Mouse (Mus musculus): ENCODE results near the gene Calm3.

The Calm3 gene

DNA sequence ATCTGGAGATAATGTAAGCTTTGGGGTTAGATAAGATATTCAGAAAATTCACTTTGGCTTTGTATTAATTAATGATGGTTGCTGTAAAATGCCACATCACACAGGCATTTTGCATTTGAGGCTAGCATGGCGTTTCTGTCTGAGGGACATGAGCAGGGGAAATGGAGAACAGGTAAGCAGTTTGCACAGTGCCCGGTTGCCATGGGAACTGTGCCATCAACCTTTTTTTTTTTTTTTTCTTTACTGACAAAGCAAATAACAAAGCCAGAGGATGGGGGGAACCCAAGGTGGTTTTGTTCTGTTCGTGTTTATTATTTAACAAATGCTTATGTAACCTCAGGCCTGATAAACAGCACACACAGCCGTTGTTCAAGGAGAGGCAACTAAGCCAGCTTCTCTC, 18.9 kb upstream of the Calm3 start:
- in situ Hi-C loops (cut with MboI, MseI), result no loop called here

DNA sequence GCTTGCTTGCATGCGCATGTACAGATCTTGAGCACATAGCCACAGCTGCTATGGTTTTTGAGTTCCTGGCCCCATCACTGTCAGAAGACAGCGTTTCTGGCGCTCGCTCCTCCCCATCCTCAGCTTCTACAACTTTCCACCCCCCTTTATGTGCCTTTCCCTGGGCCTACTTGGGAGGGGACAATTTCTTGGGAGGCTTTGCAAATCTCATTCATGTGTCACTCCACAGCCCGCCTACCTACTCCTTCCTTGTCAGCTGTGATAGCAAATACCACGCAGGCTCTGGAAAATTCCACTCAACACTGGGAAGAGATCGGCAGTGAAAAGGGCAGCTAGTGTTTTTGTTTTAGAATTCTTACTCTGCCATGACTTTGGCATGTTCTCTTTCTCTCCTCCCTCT, 16.4 kb upstream of the Calm3 start:
- in situ Hi-C loops (cut with MboI, MseI), result no loop called here

DNA sequence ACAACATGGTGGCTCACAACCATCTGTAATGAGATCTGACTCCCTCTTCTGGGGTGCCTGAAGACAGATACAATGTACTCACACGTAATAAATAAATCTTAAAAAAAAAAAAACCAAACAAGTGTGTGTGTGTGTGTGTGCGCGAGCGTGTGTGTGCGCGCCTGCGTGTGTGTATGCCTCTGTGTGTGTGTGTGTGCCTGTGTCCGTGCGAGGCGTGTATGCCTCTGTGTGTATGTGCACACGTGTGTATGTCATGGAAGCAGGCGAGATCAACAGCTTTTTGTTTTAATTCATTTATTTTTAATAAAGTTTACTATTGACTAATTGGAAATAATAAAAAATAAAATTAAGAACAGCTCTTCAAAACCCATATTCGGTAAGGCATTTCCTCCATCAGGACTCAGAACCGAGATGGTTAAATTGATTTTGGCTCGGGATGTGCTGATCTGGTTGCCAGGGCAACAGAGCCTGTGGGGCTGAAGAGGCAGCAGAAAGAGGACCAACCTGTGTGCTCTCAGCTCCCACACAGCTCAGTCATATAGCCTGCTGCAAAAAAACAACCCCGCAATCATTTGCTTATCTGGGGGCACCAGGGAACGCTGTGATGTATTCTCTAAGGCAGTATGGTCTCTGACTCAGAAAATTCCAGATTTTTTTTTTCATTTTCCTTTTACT, 14.3 kb upstream of the Calm3 start:
- in situ Hi-C loops (cut with MboI, MseI), result no loop called here

DNA sequence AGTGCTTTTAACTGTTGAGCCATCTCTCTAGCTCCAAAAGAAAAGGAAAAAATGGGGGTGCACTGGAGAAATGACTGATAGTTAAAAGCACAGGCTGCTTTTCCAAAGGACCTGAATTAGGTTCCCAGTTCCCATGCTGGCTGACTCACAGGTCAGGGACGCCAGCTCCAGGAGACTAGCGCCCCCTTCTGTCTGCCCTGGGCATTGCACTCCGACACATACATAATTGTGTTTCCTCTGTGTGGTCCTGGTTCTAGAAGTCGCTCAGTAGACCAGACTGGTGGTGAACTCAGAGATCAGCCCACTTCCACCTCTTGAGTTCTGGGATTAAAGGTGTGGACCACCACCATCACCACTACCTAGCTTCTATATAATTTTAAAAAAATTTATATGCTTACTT, 13.4 kb upstream of the Calm3 start:
- in situ Hi-C loops (cut with MboI, MseI), result no loop called here

DNA sequence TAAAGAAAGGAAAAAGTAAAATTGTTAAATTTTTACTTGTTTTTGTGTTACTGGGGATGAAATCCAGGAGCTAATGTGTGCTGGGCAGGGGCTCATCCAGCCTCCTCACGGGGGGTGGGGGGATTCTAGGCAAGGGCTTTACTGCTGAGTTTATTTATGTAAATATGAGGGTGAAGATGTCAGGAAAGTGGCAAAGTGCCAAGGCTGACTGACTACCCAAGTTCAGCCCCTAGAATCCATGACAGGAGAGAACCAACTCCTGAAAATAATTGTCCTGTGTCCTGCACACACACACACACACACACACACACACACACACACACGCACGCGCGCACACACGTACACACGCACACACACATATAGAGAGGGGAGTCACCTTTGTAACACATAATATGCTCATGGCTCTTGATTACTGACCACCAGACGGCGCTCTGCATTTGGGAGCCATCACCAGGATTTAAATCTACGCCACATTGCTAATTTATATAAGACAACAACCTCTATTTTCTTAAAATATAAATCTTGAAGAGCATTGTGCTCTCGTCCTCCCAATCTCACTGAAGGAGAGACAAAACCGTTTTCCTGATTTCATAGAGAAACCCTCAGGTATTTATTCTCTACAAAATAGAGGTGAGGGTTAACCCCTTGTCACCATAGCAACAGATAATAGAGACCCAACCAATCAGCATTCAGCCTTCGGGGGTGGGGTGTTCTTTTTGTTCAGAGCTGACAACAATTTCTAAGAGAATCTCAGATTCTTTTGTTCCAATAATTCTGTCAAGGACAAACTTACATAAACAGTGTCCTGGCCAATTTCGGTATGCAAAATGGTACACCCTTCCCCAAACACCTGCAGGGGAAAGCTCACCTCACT, 9.0 kb upstream of the Calm3 start:
- in situ Hi-C loops (cut with MboI, MseI), result no loop called here

DNA sequence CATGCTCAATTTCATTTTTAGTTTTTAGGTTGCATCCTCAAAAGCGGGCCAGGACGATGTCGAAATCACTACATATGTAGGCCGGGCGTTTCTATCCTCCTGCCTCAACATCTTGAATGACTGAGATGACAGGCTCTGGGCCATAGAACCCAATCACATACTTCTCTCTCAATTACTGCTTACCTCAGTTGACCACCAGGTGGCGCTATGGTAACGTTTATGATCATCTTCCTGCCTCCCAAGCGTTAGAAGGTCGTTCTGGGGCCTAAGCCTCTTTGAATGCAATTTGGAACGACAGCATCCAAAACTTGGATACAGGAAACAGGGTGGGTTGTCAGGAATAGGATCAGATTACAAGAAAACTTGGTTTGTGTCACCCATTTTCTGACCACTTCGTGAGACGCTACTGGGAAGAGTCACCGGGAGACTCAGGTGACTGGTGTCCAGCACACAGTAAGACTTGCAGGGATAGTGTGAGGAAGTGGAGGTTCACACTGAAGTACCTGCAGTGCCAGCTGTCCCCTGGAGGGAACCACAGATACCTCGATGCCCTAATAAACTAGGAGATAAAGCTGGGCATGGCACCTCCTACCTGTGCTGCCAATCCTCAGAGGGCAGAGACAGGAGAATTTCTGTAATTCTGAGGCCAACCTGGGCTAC, 8.2 kb upstream of the Calm3 start:
- in situ Hi-C loops (cut with MboI, MseI), result no loop called here

DNA sequence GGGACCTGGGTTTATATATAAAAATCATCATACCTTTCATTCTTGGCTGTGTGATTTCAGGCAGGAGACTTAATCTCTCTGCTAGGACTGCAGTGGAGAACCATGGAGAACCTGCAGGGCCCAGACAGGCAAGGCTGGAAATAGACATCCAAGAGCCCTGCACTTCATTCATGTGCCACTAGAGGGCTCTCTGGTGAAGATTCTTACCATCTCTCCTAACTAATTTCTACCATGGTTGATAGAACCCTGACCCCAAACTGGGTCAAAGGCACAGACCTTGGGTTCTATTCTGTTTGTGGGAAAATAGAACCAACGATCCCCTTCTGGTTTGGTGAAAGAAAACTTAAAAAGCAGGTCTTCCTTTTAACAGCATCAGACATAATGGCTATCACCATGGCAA, 6.9 kb upstream of the Calm3 start:
- in situ Hi-C loops (cut with MboI, MseI), result no loop called here

DNA sequence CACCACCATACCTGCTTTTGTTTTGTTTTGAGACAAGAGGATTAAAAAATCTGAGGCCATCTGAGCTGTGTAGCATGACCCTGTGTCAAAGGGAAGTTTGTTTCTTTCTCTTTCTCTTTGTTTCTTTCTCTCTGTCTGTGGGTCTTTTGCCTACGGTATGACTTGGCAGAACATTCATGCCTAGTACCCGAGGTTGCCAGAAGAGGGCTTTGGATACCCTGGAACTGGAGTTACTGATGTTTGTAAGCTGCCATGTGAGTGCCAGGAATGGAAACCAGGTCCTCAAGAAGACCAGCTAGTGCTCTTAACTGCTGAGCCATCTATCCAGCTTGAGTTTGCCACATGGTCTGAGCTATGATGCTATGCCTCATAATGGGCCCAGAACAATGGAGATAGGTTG, 4.4 kb upstream of the Calm3 start:
- in situ Hi-C loops (cut with MboI, MseI), result no loop called here

DNA sequence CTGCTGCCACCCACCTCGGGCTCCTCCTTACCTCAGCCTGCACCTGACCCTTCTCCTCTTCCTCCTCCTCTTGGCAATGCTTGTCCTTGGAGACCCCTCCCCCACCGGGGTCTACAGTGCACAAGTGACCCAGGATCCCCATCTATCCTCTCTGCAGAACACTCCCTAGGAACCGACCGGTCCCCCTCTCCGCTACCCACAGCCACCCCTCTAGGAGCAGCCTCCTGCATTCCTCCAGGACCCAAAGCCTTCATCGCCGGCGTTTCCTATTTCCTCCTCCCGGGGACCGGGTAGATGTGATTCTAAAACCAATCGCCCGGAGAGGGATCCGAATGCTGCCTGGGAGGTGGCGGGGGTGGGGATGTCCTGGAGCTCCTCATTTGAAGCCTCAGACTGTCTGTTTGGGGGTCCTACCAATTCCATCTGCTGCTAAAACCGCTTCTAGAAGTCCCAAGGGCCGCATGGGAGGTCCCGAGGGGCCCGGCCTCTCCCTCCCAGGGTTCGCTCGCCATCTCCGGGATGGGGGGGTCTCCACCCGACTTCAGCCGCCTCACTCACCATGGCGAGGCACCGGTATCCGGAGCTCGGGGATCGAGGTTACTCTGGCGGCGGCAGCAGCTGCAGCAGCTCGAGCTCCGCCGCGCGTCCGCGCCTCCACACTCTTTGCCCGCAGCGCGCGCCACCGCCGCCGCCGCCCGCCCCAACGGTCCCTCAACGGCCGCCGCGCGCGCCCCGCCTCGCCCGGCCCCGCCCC, 454 bp downstream of the Calm3 start:
- in situ Hi-C loops (cut with MboI, MseI), result no loop called here

DNA sequence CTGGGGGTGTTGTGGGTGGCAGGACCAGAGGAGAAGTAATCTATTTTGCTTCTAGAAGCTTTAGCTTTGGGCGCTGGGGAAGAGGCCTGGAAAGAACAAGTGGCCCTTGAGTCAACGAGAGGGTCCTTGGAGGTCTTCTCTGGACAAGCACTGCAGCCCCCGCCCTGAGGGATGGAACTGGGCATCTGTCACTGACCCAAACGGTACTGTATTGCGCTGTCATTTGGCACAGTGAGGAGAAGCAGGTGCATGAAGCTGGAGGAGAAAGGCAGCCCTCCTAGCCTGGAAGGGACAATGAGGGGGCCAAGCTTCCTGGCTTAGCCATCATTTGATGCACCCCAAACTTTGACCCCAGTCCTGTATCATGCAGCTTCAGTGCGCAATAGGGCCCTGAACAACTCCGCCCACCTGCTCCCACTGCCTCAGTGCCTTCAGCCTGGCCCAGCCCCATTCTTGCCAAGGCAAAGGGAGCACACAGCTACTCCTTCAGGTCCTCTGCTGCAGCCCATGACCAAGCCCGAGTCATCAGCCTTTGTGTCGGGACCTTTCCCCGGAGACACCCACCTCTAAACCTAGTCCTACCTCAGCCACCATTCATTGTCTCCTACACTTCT, 1.4 kb downstream of the Calm3 start:
- in situ Hi-C loops (cut with MboI, MseI), result no loop called here

DNA sequence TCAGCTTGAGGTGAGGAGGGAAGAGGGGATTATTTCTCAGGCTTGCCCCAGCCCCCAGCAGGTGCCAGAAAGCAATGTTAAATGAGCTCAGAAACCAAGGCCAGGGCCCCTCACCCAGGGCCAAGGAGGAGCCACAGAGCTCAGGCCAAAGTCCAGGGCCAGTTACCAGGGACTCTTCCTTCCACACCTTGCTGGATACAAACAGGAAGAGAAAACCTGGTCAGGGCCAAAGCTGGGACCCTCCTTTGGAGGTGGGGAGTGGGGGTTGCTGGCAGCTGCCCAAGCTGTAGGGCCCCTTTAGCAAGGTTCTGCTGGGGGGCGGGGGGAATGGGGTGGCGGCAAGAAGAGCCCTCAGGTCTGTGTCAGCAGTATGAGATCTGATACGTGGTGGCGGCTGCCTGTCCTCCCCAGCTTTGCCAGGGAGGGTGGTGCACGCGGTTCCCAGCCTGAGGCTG, 2.0 kb downstream of the Calm3 start:
- in situ Hi-C loops (cut with MboI, MseI), result no loop called here

DNA sequence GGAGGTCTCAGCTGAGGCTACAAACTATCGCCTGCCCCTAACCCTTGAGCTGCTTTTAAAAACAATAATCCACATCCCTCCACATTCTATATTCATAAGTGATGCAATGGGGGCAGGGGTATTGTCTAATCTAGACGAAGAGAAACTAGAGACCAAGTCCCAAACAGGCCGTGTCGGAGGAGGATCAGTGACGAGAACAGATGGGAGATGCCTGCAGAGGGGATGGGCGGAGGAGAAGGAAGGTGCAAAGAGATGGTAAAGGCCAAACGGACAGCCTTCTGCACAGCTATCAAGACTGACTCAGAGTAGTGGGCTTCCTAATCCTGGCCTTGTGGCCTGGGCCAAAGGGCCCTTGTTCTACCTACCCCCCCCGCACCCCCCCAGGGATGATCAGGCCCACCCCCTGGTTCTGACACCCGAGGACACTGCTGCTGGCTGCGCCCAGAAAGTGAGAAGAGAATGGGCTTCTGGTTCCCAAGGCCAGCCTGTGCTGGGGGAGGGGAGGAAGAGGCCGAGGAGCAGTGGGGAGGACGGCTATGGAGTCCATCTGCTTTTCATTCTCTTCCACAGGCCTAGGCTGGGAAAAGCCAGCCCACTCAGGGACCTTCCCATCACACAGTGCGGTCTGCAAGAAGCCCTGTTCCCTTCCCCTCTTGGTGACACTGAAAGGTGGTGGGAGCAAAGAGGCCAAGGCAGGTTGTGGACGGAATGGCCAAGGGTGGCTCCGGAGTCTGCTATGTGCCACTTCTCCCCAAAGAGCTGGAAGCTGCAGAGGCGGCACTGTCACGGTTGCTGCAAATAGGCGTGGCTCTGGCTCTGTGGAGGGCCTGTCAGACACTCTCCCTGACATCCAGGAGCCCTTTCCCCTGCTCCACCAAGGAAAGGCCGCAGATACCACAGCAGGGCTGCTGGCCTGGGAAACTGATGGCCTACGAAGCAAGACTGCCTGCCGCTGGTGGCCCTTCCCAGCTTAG, 2.8 kb downstream of the Calm3 start:
- in situ Hi-C loops (cut with MboI, MseI), result no loop called here

DNA sequence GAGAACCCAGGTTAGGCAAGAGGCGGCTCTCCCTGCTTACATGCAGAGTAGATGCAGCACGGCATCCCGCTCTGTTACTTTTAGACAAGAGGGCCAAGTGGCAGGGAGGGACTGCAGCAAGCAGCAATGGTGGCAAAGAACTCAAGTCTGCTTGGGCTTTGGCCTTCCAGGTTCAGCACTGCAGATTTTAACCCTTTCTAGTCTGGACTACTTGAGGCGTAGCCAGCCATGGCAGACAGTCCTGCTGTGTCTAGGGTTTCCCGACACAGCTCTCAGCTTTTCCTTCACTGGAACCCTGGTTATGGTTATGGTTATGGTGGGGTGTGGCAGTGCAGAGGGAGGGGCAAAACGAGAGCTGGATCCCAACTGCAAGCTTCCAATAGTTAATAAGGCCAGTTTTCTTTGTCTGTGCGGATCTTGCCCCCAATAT, 3.7 kb downstream of the Calm3 start:
- in situ Hi-C loops (cut with MboI, MseI), result no loop called here

DNA sequence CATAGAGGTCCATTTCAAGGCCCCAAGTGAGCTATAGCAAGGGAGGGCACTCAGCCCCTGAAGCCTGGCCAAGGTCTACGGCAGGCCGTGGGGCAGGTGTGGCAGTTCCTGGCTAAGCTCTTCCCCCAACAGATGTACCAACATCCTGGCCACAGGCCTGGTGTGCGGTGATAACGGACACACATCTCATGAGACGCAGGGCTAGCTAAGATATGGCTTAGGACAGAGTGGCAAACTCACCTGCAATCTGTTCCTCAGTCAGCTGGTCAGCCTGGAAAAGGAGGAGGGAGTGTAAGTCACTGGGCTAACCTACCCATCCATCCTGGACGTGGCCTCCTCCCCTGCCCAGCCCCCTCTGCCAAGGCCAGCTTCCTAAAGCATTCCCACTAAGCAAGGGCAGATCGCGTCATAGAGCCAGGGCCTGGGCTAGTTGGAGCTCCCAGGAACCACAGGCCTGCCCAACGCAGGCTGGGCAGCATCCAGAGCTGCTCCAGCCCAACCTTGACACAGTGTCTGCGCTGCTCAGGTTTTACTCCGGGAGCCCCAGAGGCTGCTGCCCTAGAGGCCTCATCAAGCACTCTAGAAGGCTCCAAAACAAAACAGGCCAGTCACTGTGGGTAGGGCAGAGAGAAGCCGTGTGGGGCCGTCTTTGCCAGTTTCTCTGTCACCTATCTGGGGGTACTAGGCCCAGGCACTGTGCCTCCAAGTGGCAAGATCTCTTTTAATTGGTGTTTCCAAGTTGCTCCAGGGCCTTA, 4.3 kb downstream of the Calm3 start:
- in situ Hi-C loops (cut with MboI, MseI), result no loop called here

DNA sequence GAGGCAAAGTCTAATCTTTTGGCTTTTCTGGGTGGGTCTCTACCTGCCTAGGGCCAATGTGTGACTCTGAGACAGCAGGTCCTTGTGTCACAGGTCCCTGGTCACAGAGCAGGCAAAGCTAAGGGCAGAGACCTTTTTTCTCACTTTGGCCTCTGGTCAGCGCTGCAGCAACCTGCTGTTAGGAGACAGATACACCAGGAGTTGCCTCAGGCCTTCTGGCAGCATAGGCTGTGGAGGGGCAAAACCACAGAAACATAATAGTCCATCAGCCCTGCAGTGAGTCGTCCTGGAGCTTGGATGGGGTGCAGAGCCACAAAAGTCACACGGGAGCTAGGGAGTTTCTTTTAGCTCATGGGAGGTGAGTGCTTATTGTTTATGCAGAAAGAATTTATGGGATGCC, 5.2 kb downstream of the Calm3 start:
- in situ Hi-C loops (cut with MboI, MseI), result no loop called here

DNA sequence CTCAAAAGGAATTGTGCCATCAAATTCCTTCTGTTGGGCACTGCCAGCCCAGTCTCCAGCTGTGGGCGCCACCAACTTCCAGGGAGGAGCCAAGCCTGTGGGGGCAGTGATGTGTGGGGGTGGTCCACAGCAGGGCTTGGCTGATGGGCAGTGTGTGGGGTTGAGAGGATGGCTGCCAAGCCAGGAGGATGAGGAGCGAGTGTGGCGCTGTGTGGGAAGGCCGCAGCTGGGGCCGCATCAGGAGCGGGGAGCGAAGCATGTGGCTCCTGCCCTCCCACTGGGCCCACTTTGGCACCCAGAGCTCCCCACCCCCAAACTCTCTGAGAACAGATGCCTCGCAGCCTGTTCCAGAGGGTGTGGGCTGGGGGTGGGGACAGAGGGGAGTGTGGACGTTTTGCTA, 5.9 kb downstream of the Calm3 start:
- in situ Hi-C loops (cut with MboI, MseI), result no loop called here

DNA sequence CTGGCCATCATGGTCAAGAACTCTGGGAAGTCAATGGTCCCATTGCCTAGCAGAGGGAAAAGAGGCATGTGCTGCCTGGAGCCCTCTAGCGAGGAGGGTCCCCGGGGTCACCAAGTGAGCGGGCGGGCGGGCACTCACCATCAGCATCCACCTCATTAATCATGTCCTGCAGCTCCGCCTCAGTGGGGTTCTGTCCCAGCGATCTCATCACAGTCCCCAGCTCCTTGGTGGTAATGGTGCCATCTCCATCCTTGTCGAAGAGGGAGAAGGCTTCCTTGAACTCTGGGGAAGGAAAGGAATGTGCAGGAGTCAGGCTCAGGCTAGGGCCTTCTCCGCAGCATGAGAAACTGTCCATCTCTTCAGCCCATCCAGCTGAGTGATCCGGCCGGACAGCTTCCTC, 6.5 kb downstream of the Calm3 start:
- in situ Hi-C loops (cut with MboI, MseI), result no loop called here

DNA sequence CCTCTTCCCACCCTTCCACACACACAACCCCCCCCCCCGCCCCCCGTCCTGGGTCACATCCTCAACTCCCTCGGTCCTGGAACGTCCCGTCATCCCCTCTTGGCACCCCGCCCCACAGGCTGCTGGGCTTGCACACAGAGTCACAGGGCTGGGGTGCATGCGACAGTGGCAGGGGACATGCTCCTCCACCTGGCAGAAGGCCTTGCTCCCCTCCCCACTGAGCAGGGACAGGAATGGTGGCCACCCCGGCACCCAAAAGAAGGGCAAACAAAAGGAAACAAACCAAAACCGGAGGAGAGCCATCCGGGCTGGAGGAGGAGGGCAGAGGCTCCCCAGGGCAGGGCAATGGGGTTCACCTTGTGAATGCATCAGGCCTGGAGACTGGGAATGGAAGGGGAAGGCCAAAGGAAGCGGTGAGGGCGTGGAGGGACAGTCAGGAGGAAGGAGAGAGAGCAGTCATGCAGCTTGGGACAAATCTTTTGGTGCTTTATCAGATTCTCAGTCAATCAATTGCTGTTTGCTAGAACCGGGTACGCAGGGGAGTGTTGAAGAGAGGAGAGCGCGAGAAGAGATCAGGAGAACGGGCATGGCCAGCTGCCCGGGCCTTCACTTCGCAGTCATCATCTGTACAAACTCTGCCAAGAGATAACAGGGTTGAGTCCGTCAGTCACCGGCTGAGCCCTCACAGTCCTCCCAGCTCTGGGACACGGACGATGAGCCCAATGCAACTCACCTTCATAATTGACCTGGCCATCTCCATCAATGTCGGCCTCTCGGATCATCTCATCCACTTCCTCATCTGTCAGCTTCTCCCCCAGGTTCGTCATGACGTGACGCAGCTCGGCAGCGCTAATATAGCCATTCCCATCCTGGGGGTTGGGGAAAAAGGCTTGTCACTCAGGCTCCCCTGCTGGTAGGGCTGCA, 7.3 kb downstream of the Calm3 start:
- in situ Hi-C loops (cut with MboI, MseI), result no loop called here
